Mouse (Mus musculus) heart, embryonic 12.5 days (tissue): Measurements from ENCODE around the gene Zbtb24. TPM values are rescaled to one million over a fixed set of nuclear protein-coding genes. Genes with fewer than 3 reads are reported as not detected.
A peak's percentile ranks its signal among the peaks of the same experiment; 100 is the strongest.

Experiments
- ATAC-seq: fragments of 200-750 bp; cut with Nextera tagmentation; 2 replicates; pipeline ENCODE4 v1.8.0; 2017; ENCODE audit warnings: moderate TSS enrichment, moderate library complexity; ENCODE audit not compliant: insufficient number of reproducible peaks, low FRiP score
- H3K27ac ChIP-seq: fragments of 300-500 bp; sonication (generic); 2 replicates; pipeline ENCODE4 v1.5.1; 2016; ENCODE audit warnings: mild to moderate bottlenecking, moderate library complexity; ENCODE audit not compliant: poor library complexity, severe bottlenecking
- H3K27me3 ChIP-seq: fragments of 300-500 bp; sonication (generic); replicated peaks from 2 replicates; pipeline ENCODE4 v1.6.1; 2016; ENCODE audit warnings: mild to moderate bottlenecking, moderate library complexity
- H3K36me3 ChIP-seq: fragments of 300-500 bp; sonication (generic); 2 replicates; pipeline ENCODE4 v1.6.1; 2016; ENCODE audit warnings: mild to moderate bottlenecking, moderate library complexity
- H3K4me1 ChIP-seq: fragments of 300-500 bp; sonication (generic); replicated peaks from 2 replicates; pipeline ENCODE4 v1.6.1; 2016; ENCODE audit warnings: mild to moderate bottlenecking
- H3K4me2 ChIP-seq: fragments of 300-500 bp; sonication (generic); 2 replicates; pipeline ENCODE4 v1.6.1; 2016; ENCODE audit warnings: mild to moderate bottlenecking, moderate library complexity
- H3K4me3 ChIP-seq: fragments of 300-500 bp; sonication (generic); 2 replicates; pipeline ENCODE4 v1.5.1; 2016; ENCODE audit warnings: mild to moderate bottlenecking
- H3K9ac ChIP-seq: fragments of 300-500 bp; sonication (generic); 2 replicates; pipeline ENCODE4 v1.6.1; 2016; ENCODE audit warnings: mild to moderate bottlenecking, moderate library complexity
- H3K9me3 ChIP-seq: fragments of 300-500 bp; sonication (generic); replicated peaks from 2 replicates; pipeline ENCODE4 v1.6.1; 2016; ENCODE audit warnings: mild to moderate bottlenecking, moderate library complexity
- WGBS: fragments of 180-500 bp; shearing (Covaris S2); methylation state at CpG from one replicate; pipeline ENCODE4 v1.1.7; 2016; 5-methylcytosine and 5-hydroxymethylcytosine counted together
- polyA plus RNA-seq: library from polyadenylated mRNA; unstranded; fragments of >200 nt; fragmentation: Nextera tagmentation; extraction: Ambion mirVana; gene quantifications from 2 replicates; pipeline ENCODE4 v1.2.1, GENCODE M21; 2016

Zbtb24 gene
- polyA plus RNA-seq, 1 experiment from 2014 or later: 13.3 TPM

GRCm38 (mm10) chr10:41480938-41481880 is 31.0 kb downstream of the Zbtb24 start:
- no peak overlapping the region for H3K4me3 ChIP-seq
- H3K27me3 ChIP-seq: no peaks in the 10 kb centered on the region
- H3K27ac ChIP-seq: no peak overlapping the region
- whole genome bisulfite sequencing: 43% methylated on average over 33 of the region's 33 CpGs
- H3K4me1 ChIP-seq: peaks cover 42% of the 10 kb centered on the region
- peak overlapping the region; percentile 13 for H3K4me2 ChIP-seq
- H3K36me3 ChIP-seq: peaks cover 79% of the 10 kb centered on the region
- no peak for ATAC-seq
- peak overlapping the region; percentile 19; the same call in 1 of the 2 replicates for H3K9ac ChIP-seq
- H3K9me3 ChIP-seq: no peaks in the 10 kb centered on the region

GRCm38 (mm10) chr10:41482446-41482845 is 32.3 kb downstream of the Zbtb24 start:
- Histone ChIP-seq H3K27me3 (no peaks in the 10 kb centered on the region), H3K36me3 (peaks cover 91% of the 10 kb centered on the region), H3K4me1 (peaks cover 37% of the 10 kb centered on the region), H3K9me3 (no peaks in the 10 kb centered on the region), H3K4me3 (no peak overlapping the region), H3K9ac (no peak overlapping the region), H3K4me2 (no peak overlapping the region), H3K27ac (no peak overlapping the region)
- no peak for ATAC-seq
- WGBS: 87% methylated on average over 7 of the region's 7 CpGs

GRCm38 (mm10) chr10:41485778-41486177 is 35.6 kb downstream of the Zbtb24 start:
- H3K9ac ChIP-seq: no peak overlapping the region
- no peak overlapping the region for H3K27ac ChIP-seq
- H3K27me3 ChIP-seq: no peaks in the 10 kb centered on the region
- no peak overlapping the region for H3K4me3 ChIP-seq
- H3K4me2 ChIP-seq: no peak overlapping the region
- H3K9me3 ChIP-seq: no peaks in the 10 kb centered on the region
- H3K4me1 ChIP-seq: peaks cover 36% of the 10 kb centered on the region
- H3K36me3 ChIP-seq: peaks cover 77% of the 10 kb centered on the region
- ATAC-seq: no peak
- WGBS: 89% methylated on average over 16 of the region's 16 CpGs

- Histone ChIP-seq H3K27me3 (no peaks in the 10 kb centered on the region), H3K9me3 (no peaks in the 10 kb centered on the region), H3K4me1 (peaks cover 27% of the 10 kb centered on the region), H3K4me2 (no peak overlapping the region), H3K36me3 (peaks cover 70% of the 10 kb centered on the region), H3K27ac (no peak overlapping the region), H3K9ac (no peak overlapping the region), H3K4me3 (no peak overlapping the region)
- 87% methylated on average over 14 of the region's 14 CpGs for WGBS
- ATAC-seq: no peak
These were observed 36.5 kb downstream of the Zbtb24 start for GRCm38 (mm10) chr10:41486506-41487170.

- Histone ChIP-seq H3K4me1 (peaks cover 24% of the 10 kb centered on the region), H3K4me3 (peak overlapping the region; percentile 73), H3K27me3 (no peaks in the 10 kb centered on the region), H3K9ac (peak overlapping the region; percentile 88), H3K4me2 (peak overlapping the region; percentile 95), H3K36me3 (peaks cover 48% of the 10 kb centered on the region), H3K27ac (no peak overlapping the region), H3K9me3 (no peaks in the 10 kb centered on the region)
- no peak for ATAC-seq
- 46% methylated on average over 7 of the region's 7 CpGs for WGBS
These were observed 38.7 kb downstream of the Zbtb24 start for GRCm38 (mm10) chr10:41488877-41489276.

GRCm38 (mm10) chr10:41489294-41489693 is 39.1 kb downstream of the Zbtb24 start:
- Histone ChIP-seq H3K4me1 (peaks cover 24% of the 10 kb centered on the region), H3K9me3 (no peaks in the 10 kb centered on the region), H3K36me3 (peaks cover 44% of the 10 kb centered on the region), H3K27me3 (no peaks in the 10 kb centered on the region), H3K4me2 (peak overlapping the region; percentile 95), H3K9ac (peak overlapping the region; percentile 88), H3K27ac (peak overlapping the region; percentile 68; the same call in 1 of the 2 replicates), H3K4me3 (peak overlapping the region; percentile 73)
- no peak for ATAC-seq
- WGBS: 31% methylated on average over 8 of the region's 8 CpGs

GRCm38 (mm10) chr10:41489708-41490517 is 39.7 kb downstream of the Zbtb24 start, which contains the start of the genes Smpd2 and Ppil6:
Smpd2 (minus strand) TSS chr10:41490369.
Ppil6 (plus strand) TSS chr10:41490439.
- peak within 1 kb of the TSS; percentile 68 for H3K27ac ChIP-seq
- ATAC-seq: peak; percentile 95
- peak within 1 kb of the TSS; percentile 73 for H3K4me3 ChIP-seq
- peak within 1 kb of the TSS; percentile 88 for H3K9ac ChIP-seq
- H3K4me2 ChIP-seq: peak within 1 kb of the TSS; percentile 95
- H3K4me1 ChIP-seq: peaks cover 24% of the 10 kb centered on the region
- no peaks in the 10 kb centered on the region for H3K27me3 ChIP-seq
- peaks cover 38% of the 10 kb centered on the region for H3K36me3 ChIP-seq
- no peaks in the 10 kb centered on the region for H3K9me3 ChIP-seq
- under 1% methylated on average over 50 of the region's 50 CpGs for WGBS

GRCm38 (mm10) chr10:41490518-41490873 is 40.3 kb downstream of the Zbtb24 start:
- under 1% methylated on average over 29 of the region's 29 CpGs for WGBS
- H3K9me3 ChIP-seq: no peaks in the 10 kb centered on the region
- H3K9ac ChIP-seq: peak overlapping the region; percentile 88
- H3K4me1 ChIP-seq: peaks cover 24% of the 10 kb centered on the region
- peaks cover 32% of the 10 kb centered on the region for H3K36me3 ChIP-seq
- H3K27ac ChIP-seq: no peak overlapping the region
- H3K4me3 ChIP-seq: peak overlapping the region; percentile 73
- H3K4me2 ChIP-seq: peak overlapping the region; percentile 95
- H3K27me3 ChIP-seq: no peaks in the 10 kb centered on the region
- ATAC-seq: no peak

- H3K27me3 ChIP-seq: no peaks in the 10 kb centered on the region
- H3K4me3 ChIP-seq: no peak overlapping the region
- H3K4me1 ChIP-seq: peaks cover 24% of the 10 kb centered on the region
- H3K36me3 ChIP-seq: peaks cover 26% of the 10 kb centered on the region
- H3K9ac ChIP-seq: no peak overlapping the region
- WGBS: 55% methylated on average over 4 of the region's 4 CpGs
- H3K27ac ChIP-seq: no peak overlapping the region
- no peak for ATAC-seq
- no peak overlapping the region for H3K4me2 ChIP-seq
- no peaks in the 10 kb centered on the region for H3K9me3 ChIP-seq
These were observed 40.9 kb downstream of the Zbtb24 start for GRCm38 (mm10) chr10:41491111-41491510.

- Histone ChIP-seq H3K4me1 (0 out of 2 replicates have a peak, but pooled peaks cover 5% of the 10 kb centered on the region), H3K9me3 (0 out of 2 replicates have a peak, but pooled peaks cover 3% of the 10 kb centered on the region), H3K9ac (no peak overlapping the region), H3K27me3 (no peaks in the 10 kb centered on the region), H3K4me2 (no peak overlapping the region), H3K27ac (no peak overlapping the region), H3K4me3 (no peak overlapping the region), H3K36me3 (no peaks in the 10 kb centered on the region)
- no peak for ATAC-seq
- WGBS: 53% methylated on average over 4 of the region's 4 CpGs
These were observed 50.8 kb downstream of the Zbtb24 start for GRCm38 (mm10) chr10:41500941-41501340.
